Mouse (Mus musculus) lung, embryonic 15.5 days (tissue): ENCODE data around the gene Hs6st3. TPM values are rescaled to one million over a fixed set of nuclear protein-coding genes. Genes with fewer than 3 reads are reported as not detected.

Experiments used
- ATAC-seq: fragments of 200-750 bp; cut with Nextera tagmentation; 2 replicates; pipeline ENCODE4 v1.8.0; 2017; ENCODE audit warnings: moderate number of reproducible peaks, borderline replicate concordance; ENCODE audit not compliant: low FRiP score, low TSS enrichment; ENCODE audit errors: extremely low read depth
- H3K27ac ChIP-seq: fragments of 300-500 bp; sonication (generic); 2 replicates; pipeline ENCODE4 v1.5.1; 2015; ENCODE audit warnings: moderate library complexity, mild to moderate bottlenecking, inconsistent platforms
- H3K27me3 ChIP-seq: fragments of 300-500 bp; sonication (generic); 2 replicates; pipeline ENCODE4 v1.6.1; 2015; ENCODE audit warnings: inconsistent platforms
- H3K36me3 ChIP-seq: fragments of 300-500 bp; sonication (generic); 2 replicates; pipeline ENCODE4 v1.6.1; 2015; ENCODE audit warnings: inconsistent platforms
- H3K4me1 ChIP-seq: fragments of 300-500 bp; sonication (generic); 2 replicates; pipeline ENCODE4 v1.6.1; 2015; ENCODE audit warnings: inconsistent platforms
- H3K4me2 ChIP-seq: fragments of 300-500 bp; sonication (generic); 2 replicates; pipeline ENCODE4 v1.6.1; 2015; ENCODE audit warnings: inconsistent platforms, mild to moderate bottlenecking, moderate library complexity
- H3K4me3 ChIP-seq: fragments of 300-500 bp; sonication (generic); 2 replicates; pipeline ENCODE4 v1.5.1; 2015; ENCODE audit warnings: mild to moderate bottlenecking, inconsistent platforms
- H3K9ac ChIP-seq: fragments of 300-500 bp; sonication (generic); 2 replicates; pipeline ENCODE4 v1.6.1; 2015; ENCODE audit warnings: inconsistent platforms
- H3K9me3 ChIP-seq: fragments of 300-500 bp; sonication (generic); 2 replicates; pipeline ENCODE4 v1.6.1; 2016; ENCODE audit warnings: inconsistent platforms
- WGBS: fragments of 180-500 bp; shearing (Covaris S2); methylation state at CpG from one replicate; pipeline ENCODE4 v1.1.7; 2015; 5-methylcytosine and 5-hydroxymethylcytosine counted together
- polyA plus RNA-seq: library from polyadenylated mRNA; unstranded; fragments of >200 nt; fragmentation: Nextera tagmentation; extraction: Ambion mirVana; gene quantifications from 2 replicates; pipeline ENCODE4 v1.2.1, GENCODE M21; 2015

Hs6st3 gene
- polyA plus RNA-seq, 1 experiment from 2014 or later = 1.8 TPM

DNA sequence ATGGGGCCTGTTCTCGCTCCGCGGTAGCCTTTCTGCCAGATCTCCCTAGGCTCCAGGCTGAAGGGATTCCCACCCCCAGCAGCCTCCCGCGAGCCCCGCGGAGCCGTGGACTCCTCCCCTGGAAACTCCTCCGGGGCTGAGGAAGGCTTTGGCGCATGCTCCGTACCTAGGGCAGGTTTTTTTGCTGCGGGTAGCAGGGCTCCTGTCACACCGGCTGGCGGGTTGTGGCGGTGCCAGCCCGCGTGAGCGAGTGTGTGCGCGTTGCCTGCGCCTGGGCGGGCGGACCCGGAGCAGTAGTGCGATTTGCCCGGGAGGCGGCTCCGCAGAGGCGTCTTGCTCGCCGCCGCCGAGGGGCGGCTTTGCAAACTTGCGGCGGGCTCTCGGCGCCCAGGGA lies 632 bp upstream of the Hs6st3 start:
- Histone ChIP-seq H3K9ac (peak overlapping the region; percentile 51), H3K36me3 (no peaks in the 10 kb centered on the region), H3K4me1 (peaks cover 16% of the 10 kb centered on the region), H3K9me3 (no peaks in the 10 kb centered on the region), H3K4me2 (peak overlapping the region; percentile 96), H3K4me3 (peak overlapping the region; percentile 72), H3K27ac (0 out of 2 replicates have a peak overlapping the region, but pooled peaks have one; percentile 17), H3K27me3 (peaks cover 56% of the 10 kb centered on the region)
- peak; percentile 87 for ATAC-seq
- WGBS = under 1% methylated on average over 38 of the region's 38 CpGs

DNA sequence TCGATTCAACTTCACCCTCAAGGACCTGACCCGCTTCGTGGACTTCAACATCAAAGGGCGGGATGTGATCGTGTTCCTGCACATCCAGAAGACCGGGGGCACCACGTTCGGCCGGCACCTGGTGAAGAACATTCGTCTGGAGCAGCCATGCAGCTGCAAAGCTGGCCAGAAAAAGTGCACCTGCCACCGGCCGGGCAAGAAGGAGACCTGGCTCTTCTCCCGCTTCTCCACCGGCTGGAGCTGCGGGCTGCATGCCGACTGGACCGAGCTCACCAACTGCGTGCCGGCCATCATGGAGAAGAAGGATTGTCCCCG lies 602 bp downstream of the Hs6st3 start:
- WGBS = 2% methylated on average over 20 of the region's 20 CpGs
- H3K27me3 ChIP-seq = peaks cover 56% of the 10 kb centered on the region

DNA sequence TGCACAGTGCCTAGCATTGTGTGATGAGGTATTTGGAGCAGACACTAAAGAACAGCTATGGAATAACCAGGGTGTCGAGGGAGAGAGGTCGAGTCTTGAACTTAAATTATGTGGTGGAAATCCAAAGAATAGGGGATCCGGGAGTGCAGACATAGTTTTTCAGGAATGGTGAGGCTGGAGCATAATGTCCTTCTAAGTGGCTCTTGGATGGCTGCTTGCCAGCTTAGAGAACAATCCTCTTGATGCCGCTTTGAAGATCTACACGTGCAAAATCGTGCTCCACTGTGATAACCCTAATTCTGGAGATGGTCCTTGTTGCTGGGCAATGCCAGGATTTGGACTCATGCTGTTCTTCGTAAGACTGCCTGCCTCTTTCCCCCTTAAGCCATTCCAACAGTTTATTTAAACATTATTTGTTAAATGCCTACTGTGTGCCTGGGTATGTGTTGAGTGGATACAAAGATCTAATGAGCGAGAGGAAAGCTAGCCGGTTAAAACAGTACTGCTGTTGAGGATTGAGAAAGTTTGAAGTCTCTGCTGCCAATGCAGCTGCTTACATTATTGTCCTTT lies 1.3 kb downstream of the Hs6st3 start:
- no peak for ATAC-seq
- Histone ChIP-seq H3K4me3 (peak overlapping the region; percentile 72), H3K4me1 (peaks cover 16% of the 10 kb centered on the region), H3K27ac (no peak overlapping the region), H3K9me3 (no peaks in the 10 kb centered on the region), H3K27me3 (peaks cover 56% of the 10 kb centered on the region), H3K36me3 (no peaks in the 10 kb centered on the region), H3K9ac (peak overlapping the region; percentile 51), H3K4me2 (peak overlapping the region; percentile 96)
- whole genome bisulfite sequencing = 30% methylated on average over 9 of the region's 9 CpGs

More for the DNA sequence above, 602 bp downstream of the Hs6st3 start:
- ATAC-seq = no peak
- Histone ChIP-seq H3K36me3 (no peaks in the 10 kb centered on the region), H3K9ac (peak overlapping the region; percentile 51), H3K4me1 (peaks cover 16% of the 10 kb centered on the region), H3K4me3 (peak overlapping the region; percentile 72), H3K9me3 (no peaks in the 10 kb centered on the region), H3K27ac (no peak overlapping the region), H3K4me2 (peak overlapping the region; percentile 96)

DNA sequence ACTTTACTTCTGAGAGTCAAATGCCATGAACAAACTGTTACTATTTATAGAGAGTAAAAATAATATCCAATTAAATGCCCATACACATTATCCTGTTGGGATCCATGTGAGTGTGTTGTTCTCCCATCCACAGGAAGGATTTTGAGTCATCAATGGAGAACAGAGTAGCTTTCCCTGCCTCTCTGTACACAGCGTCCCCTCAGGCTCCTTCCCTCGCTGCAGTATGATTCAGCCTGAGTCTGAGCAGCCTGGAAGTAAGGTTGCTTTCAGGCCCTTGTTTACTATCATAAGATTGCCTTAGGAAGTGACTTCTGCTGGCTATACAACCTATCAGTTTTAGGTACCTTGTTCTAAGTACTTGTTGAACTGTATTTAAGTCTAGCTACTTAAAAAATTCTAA lies 14.9 kb downstream of the Hs6st3 start:
- H3K9ac ChIP-seq = no peak overlapping the region
- no peak overlapping the region for H3K4me2 ChIP-seq
- ATAC-seq = no peak
- H3K9me3 ChIP-seq = peaks cover 5% of the 10 kb centered on the region
- no peaks in the 10 kb centered on the region for H3K4me1 ChIP-seq
- no peak overlapping the region for H3K27ac ChIP-seq
- 73% methylated on average over 2 of the region's 2 CpGs for WGBS
- H3K27me3 ChIP-seq = no peaks in the 10 kb centered on the region
- H3K4me3 ChIP-seq = no peak overlapping the region
- H3K36me3 ChIP-seq = 0 out of 2 replicates have a peak, but pooled peaks cover 2% of the 10 kb centered on the region

DNA sequence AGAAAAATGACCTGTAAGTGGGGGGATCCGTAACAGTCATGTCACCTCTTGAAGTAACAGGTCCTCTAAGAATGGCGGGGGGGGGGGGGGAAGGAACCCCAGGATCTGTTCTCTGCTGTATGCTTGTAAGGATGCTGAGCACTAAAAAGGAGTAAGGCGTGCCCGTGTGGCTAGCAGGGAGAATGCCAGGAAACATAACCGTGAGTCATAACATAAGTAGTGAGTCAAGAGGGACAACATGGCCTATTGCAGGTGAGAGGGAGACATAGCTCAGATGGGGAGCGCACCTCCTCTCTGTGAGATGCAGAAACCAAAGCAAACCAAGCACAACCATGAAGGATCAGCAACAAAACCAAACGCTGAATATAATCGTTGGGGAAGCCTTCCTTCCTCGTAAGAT lies 55.8 kb downstream of the Hs6st3 start:
- 81% methylated on average over 9 of the region's 9 CpGs for WGBS
- H3K4me1 ChIP-seq = no peaks in the 10 kb centered on the region
- no peak overlapping the region for H3K9ac ChIP-seq
- H3K4me2 ChIP-seq = no peak overlapping the region
- no peak overlapping the region for H3K27ac ChIP-seq
- H3K27me3 ChIP-seq = no peaks in the 10 kb centered on the region
- ATAC-seq = no peak
- H3K9me3 ChIP-seq = no peaks in the 10 kb centered on the region
- no peak overlapping the region for H3K4me3 ChIP-seq
- H3K36me3 ChIP-seq = no peaks in the 10 kb centered on the region

DNA sequence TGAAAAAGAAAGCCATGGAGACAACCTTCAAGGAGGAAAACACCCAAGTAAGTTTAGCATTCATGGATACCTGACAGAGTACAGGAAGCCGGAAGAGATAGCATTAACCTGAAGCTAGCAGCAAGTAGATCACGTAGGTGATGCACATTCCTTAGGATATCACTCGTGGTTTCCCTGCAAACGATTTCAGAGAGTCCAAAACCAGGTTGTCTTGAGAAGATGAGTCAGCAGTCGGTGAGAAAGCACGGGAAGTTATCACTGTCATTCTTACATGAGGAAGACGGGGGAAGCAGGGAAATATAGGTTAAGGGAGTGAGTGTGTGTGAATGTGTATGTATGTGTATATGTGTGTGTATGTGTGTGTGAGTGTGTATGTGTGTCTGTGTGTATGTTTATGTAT lies 65.4 kb downstream of the Hs6st3 start:
- Histone ChIP-seq H3K4me3 (no peak overlapping the region), H3K4me1 (no peaks in the 10 kb centered on the region), H3K27me3 (no peaks in the 10 kb centered on the region), H3K36me3 (no peaks in the 10 kb centered on the region), H3K9ac (no peak overlapping the region), H3K27ac (no peak overlapping the region), H3K9me3 (no peaks in the 10 kb centered on the region), H3K4me2 (no peak overlapping the region)
- WGBS = 79% methylated on average over 7 of the region's 7 CpGs
- ATAC-seq = no peak

DNA sequence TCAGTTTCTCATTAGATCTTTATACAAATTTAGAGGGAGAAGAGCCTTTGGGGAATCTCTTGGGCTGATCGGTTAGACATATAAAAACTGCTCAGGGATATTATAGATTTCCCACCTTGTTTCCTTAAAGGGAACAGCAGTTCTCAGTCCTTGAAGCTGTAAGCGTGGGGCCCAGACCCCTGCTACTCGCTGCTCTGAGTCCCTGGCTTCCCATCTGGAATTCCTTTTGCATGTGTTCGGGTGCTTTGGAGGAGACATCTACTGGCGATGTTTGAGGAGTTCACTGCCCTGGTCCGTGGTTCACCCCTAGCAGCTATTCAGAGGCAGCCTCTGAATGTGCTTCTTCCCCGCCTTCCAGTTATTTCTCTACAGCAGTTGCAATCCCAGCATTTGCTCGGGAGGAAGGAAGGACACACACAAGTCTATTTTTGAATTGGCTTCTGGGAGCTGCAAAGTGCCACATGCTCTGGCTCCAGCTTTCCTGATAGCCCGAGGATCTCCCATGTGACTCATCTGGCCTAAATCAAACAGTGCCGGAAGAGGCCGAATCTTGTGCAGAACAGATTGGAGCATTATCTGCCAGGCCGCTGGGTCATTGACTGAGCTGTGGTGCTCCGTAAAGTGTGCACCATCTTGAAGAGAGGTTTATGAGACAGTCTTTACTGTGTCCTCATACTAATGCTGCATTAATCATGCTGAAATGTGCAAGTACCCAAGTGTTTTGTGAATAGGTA lies 77.6 kb downstream of the Hs6st3 start:
- 62% methylated on average over 13 of the region's 13 CpGs for WGBS
- no peak overlapping the region for H3K4me2 ChIP-seq
- no peak overlapping the region for H3K4me3 ChIP-seq
- no peaks in the 10 kb centered on the region for H3K4me1 ChIP-seq
- no peaks in the 10 kb centered on the region for H3K36me3 ChIP-seq
- H3K9ac ChIP-seq = no peak overlapping the region
- H3K27me3 ChIP-seq = no peaks in the 10 kb centered on the region
- no peaks in the 10 kb centered on the region for H3K9me3 ChIP-seq
- H3K27ac ChIP-seq = no peak overlapping the region
- ATAC-seq = no peak

DNA sequence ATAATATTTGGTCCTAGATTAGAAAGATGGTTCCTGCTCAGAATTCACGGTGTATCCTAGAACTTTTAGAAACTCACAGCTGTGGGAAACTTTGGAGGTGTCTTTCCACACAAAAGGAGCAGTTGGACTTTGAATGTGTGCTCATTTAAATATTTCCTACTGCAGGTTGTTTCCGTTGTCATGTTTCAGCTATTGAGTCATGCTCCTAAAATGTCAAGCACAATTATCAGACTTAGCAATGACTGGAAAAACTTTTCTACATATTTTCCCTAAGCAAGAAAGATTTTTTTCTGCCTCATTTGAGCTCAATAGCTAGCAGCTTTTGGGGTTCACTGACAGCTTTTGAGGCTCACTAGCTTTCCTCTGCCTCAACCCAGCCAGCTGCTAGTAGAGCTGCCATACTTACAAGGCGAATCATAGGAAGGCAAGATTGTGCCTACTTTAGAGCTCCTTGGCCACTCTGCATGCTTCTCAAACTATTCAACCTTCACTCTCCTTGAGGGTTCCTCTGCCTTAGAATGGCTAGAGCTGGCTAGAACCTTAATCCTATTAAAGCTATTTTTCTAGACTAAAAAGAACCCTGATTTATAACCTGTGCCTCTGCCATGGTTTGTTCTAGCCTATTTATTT lies 89.7 kb downstream of the Hs6st3 start:
- Histone ChIP-seq H3K27ac (no peak overlapping the region), H3K36me3 (no peaks in the 10 kb centered on the region), H3K9ac (no peak overlapping the region), H3K4me3 (no peak overlapping the region), H3K4me1 (no peaks in the 10 kb centered on the region), H3K4me2 (no peak overlapping the region), H3K9me3 (no peaks in the 10 kb centered on the region), H3K27me3 (no peaks in the 10 kb centered on the region)
- no peak for ATAC-seq
- WGBS = 83% methylated on average over 3 of the region's 3 CpGs

DNA sequence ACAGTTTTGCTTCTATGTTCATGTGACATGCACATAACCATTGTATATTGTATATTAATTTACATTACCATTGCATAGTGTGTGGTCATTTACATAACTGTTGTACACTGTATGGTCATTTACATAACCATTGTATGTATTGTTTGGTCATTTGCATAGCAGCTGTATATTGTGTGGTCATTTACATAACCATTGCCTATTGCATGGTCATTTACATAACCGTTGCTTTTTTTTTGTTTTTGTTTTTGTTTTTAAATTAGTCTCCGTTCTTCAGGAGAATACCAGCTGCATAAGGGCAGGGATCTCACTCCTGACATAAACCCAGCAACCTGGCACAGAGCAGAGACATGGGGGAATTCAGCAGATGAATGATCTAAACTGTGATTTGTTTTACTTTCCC lies 95.5 kb downstream of the Hs6st3 start:
- Histone ChIP-seq H3K9ac (no peak overlapping the region), H3K4me3 (no peak overlapping the region), H3K4me1 (no peaks in the 10 kb centered on the region), H3K4me2 (no peak overlapping the region), H3K27me3 (no peaks in the 10 kb centered on the region), H3K36me3 (no peaks in the 10 kb centered on the region), H3K9me3 (no peaks in the 10 kb centered on the region), H3K27ac (no peak overlapping the region)
- WGBS = 87% methylated on average over 2 of the region's 2 CpGs
- ATAC-seq = no peak

DNA sequence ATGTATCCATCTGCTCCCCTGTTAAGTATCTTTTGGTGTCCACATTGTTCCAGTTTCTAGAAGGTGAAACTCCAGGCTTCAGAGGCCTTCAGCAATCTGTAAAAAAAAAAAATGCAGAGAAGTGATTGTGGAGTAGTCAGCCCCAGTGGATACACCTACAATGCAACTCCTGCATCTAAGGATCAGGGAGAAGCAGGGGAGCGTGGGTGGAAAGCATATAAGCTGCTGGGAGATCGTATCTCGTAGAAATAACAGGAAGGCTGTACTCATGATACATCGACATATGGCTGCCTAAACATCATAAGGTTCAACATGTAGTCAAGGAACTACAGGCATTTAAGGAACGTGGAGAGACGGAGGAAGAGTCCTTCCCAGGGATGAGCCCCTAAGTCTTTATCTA lies 109.0 kb downstream of the Hs6st3 start:
- H3K4me3 ChIP-seq = no peak overlapping the region
- no peak overlapping the region for H3K9ac ChIP-seq
- H3K27me3 ChIP-seq = no peaks in the 10 kb centered on the region
- ATAC-seq = no peak
- 90% methylated on average over 6 of the region's 6 CpGs for WGBS
- no peaks in the 10 kb centered on the region for H3K36me3 ChIP-seq
- no peaks in the 10 kb centered on the region for H3K4me1 ChIP-seq
- H3K27ac ChIP-seq = no peak overlapping the region
- H3K4me2 ChIP-seq = no peak overlapping the region
- H3K9me3 ChIP-seq = no peaks in the 10 kb centered on the region

DNA sequence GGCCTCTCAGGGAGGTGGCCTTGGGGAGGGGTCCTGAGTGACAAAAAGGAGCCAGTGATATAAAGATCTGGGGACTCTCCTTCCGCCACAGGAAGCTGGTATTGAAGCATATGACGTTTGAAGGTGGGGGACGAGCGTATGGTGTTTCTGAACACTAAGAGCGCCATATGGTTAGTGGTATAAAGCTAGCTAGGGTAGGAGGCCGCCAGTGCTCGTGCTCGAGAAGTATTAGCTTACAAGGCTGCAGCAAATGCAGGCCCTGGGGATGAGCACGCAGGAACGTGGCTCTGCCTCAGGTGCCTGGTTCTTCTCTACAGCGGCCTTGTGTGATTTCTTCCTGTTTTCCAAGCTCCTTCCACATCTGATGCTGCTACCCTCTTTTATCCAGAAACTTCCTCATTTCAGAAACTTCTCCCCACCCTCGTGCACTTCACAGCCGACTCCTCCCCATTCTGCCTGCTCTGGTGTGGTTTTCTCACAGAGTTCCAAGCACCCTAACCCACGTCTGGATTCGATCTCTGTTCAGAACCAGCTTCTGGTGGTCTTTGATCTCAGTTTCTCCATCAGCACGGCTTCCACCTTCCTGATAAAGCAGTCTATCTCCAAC lies 110.0 kb downstream of the Hs6st3 start:
- ATAC-seq = no peak
- Histone ChIP-seq H3K9me3 (no peaks in the 10 kb centered on the region), H3K27ac (no peak overlapping the region), H3K4me2 (no peak overlapping the region), H3K4me3 (no peak overlapping the region), H3K36me3 (no peaks in the 10 kb centered on the region), H3K4me1 (no peaks in the 10 kb centered on the region), H3K27me3 (no peaks in the 10 kb centered on the region), H3K9ac (no peak overlapping the region)
- 74% methylated on average over 16 of the region's 16 CpGs for WGBS

DNA sequence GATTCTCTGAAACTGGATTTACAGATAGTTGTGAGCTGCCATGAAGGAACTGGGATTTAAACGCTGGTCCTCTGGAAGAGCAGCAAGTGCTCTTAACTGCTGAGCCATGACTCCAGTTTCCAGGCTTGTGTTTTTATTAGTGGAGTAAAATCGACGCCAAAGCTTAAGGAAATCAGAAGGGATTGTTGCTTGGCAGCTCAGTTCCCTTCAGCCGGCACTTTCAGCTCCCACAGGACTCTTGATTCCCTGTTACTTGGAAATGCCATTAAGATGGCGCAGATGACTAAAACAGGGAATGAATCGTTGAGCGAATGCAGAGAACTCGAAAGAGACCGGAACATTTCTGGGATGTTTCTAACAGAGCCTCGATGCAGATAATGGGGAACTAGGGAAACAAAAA lies 112.2 kb downstream of the Hs6st3 start:
- WGBS = 81% methylated on average over 10 of the region's 10 CpGs
- H3K4me1 ChIP-seq = no peaks in the 10 kb centered on the region
- H3K9ac ChIP-seq = no peak overlapping the region
- no peak overlapping the region for H3K4me2 ChIP-seq
- no peaks in the 10 kb centered on the region for H3K27me3 ChIP-seq
- no peak overlapping the region for H3K4me3 ChIP-seq
- no peaks in the 10 kb centered on the region for H3K9me3 ChIP-seq
- H3K36me3 ChIP-seq = no peaks in the 10 kb centered on the region
- H3K27ac ChIP-seq = no peak overlapping the region
- ATAC-seq = no peak
